Mouse (Mus musculus) CH12.LX (cell line): ENCODE data around the gene Ttll11. TPM values are rescaled to one million over a fixed set of nuclear protein-coding genes. Genes with fewer than 3 reads are reported as not detected.

Experiments used
- DNase-seq: peaks from one replicate; pipeline ENCODE4 v3.0.0-alpha.2; 2013; ENCODE audit errors: extremely low read depth
- H3K27ac ChIP-seq: 2 replicates; pipeline ENCODE4 v1.5.1; 2012; ENCODE audit warnings: low read depth, mild to moderate bottlenecking, control low read depth, moderate library complexity; ENCODE audit not compliant: insufficient read depth
- H3K27me3 ChIP-seq: replicated peaks from 2 replicates; pipeline ENCODE3; 2012; ENCODE audit warnings: inconsistent platforms
- H3K36me3 ChIP-seq, 2 experiments: replicated peaks in 1 of 2; 2 replicates each; pipeline versions ENCODE3 to v1.6.1; 2012; ENCODE audit warnings: inconsistent platforms in 1 of 2, low read length in 1 of 2, mild to moderate bottlenecking in 1 of 2, mixed read lengths in 1 of 2, moderate library complexity in 1 of 2; ENCODE audit not compliant: control insufficient read depth in 1 of 2, insufficient read depth in 1 of 2
- H3K4me1 ChIP-seq, 2 experiments: 2 replicates each; pipeline ENCODE4 v1.6.1; 2012; ENCODE audit warnings: inconsistent platforms in 1 of 2, moderate library complexity in 1 of 2; ENCODE audit not compliant: insufficient read depth in 2 of 2, control insufficient read depth in 1 of 2
- H3K4me2 ChIP-seq: 2 replicates; pipeline ENCODE4 v1.6.1; 2012; ENCODE audit warnings: low read depth, mild to moderate bottlenecking, control low read depth; ENCODE audit not compliant: poor library complexity, insufficient read depth, severe bottlenecking
- H3K4me3 ChIP-seq, 3 experiments: fragments of 150-350 bp in 1 of 3; sonication (generic) in 1 of 3; replicated peaks in 1 of 3; 2 replicates each; pipeline versions ENCODE3 to v1.5.1; 2011 to 2012; ENCODE audit warnings: low read depth in 2 of 3, low read length in 2 of 3, mild to moderate bottlenecking in 2 of 3, moderate library complexity in 2 of 3, control low read depth in 1 of 3, improper control_type of control experiment in 1 of 3, inconsistent platforms in 1 of 3, mixed read lengths in 1 of 3; ENCODE audit not compliant: poor library complexity in 1 of 3
- H3K79me2 ChIP-seq: replicated peaks from 2 replicates; pipeline ENCODE4 v1.6.1; 2012; ENCODE audit warnings: mild to moderate bottlenecking, moderate library complexity; ENCODE audit not compliant: control insufficient read depth, poor library complexity, insufficient read depth, severe bottlenecking; ENCODE audit errors: extremely low read depth
- H3K9ac ChIP-seq: 2 replicates; pipeline ENCODE4 v1.6.1; 2012; ENCODE audit warnings: low read depth, mild to moderate bottlenecking, control low read depth, moderate library complexity; ENCODE audit not compliant: insufficient read depth
- H3K9me3 ChIP-seq: replicated peaks from 2 replicates; pipeline ENCODE3; 2012; ENCODE audit warnings: low read length, inconsistent platforms, mixed read lengths
- BHLHE40 ChIP-seq: IDR thresholded peaks from 2 replicates; pipeline ENCODE4 v1.6.1; 2011; ENCODE audit warnings: mild to moderate bottlenecking, low read depth, low read length, improper control_type of control experiment
- CHD1 ChIP-seq: IDR thresholded peaks from 2 replicates; pipeline ENCODE4 v1.6.1; 2012; ENCODE audit warnings: low read depth, low read length, improper control_type of control experiment, inconsistent platforms
- CHD2 ChIP-seq: IDR thresholded peaks from 2 replicates; pipeline ENCODE4 v1.6.1; 2011; ENCODE audit warnings: low read length, improper control_type of control experiment
- CTCF ChIP-seq, 2 experiments: IDR thresholded peaks in 1 of 2; conservative IDR thresholded peaks in 1 of 2; 2 replicates each; pipeline ENCODE4 v1.5.1; 2011 to 2012; ENCODE audit warnings: low read depth in 2 of 2, low read length in 2 of 2, improper control_type of control experiment in 1 of 2, inconsistent platforms in 1 of 2, mild to moderate bottlenecking in 1 of 2, moderate library complexity in 1 of 2
- E2F4 ChIP-seq: IDR thresholded peaks from 2 replicates; pipeline ENCODE4 v1.6.1; 2011; ENCODE audit warnings: low read depth, low read length, improper control_type of control experiment; ENCODE audit not compliant: insufficient replicate concordance
- ETS1 ChIP-seq: conservative IDR thresholded peaks from 2 replicates; pipeline ENCODE4 v1.6.1; 2012; ENCODE audit warnings: low read depth, mild to moderate bottlenecking, inconsistent platforms, low read length, improper control_type of control experiment, moderate library complexity
- IRF4 ChIP-seq: IDR thresholded peaks from 2 replicates; pipeline ENCODE4 v1.6.1; 2014; ENCODE audit warnings: low read depth, mild to moderate bottlenecking, inconsistent platforms, low read length, improper control_type of control experiment
- JUN ChIP-seq: IDR thresholded peaks from 2 replicates; pipeline ENCODE4 v1.6.1; 2011; ENCODE audit warnings: low read depth, mild to moderate bottlenecking, low read length, improper control_type of control experiment, moderate library complexity; ENCODE audit not compliant: insufficient read depth
- MAZ ChIP-seq: IDR thresholded peaks from 2 replicates; pipeline ENCODE4 v1.6.1; 2012; ENCODE audit warnings: low read depth, mild to moderate bottlenecking, inconsistent platforms, low read length, improper control_type of control experiment, moderate library complexity
- MYC ChIP-seq: IDR thresholded peaks from 2 replicates; pipeline ENCODE4 v1.6.1; 2011; ENCODE audit warnings: low read depth, mild to moderate bottlenecking, improper control_type of control experiment, low read length
- NRF1 ChIP-seq: IDR thresholded peaks from 2 replicates; pipeline ENCODE4 v1.6.1; 2014; ENCODE audit warnings: low read depth, mild to moderate bottlenecking, inconsistent platforms, low read length, improper control_type of control experiment, moderate library complexity
- PAX5 ChIP-seq: IDR thresholded peaks from 2 replicates; pipeline ENCODE4 v1.6.1; 2012; ENCODE audit warnings: low read length, inconsistent platforms, mixed read lengths
- POLR2A ChIP-seq: IDR thresholded peaks from 2 replicates; pipeline ENCODE4 v1.6.1; 2011; ENCODE audit warnings: low read depth, mild to moderate bottlenecking, improper control_type of control experiment, low read length
- RAD21 ChIP-seq: IDR thresholded peaks from 2 replicates; pipeline ENCODE4 v1.6.1; 2011; ENCODE audit warnings: low read depth, mild to moderate bottlenecking, low read length, improper control_type of control experiment, moderate library complexity
- RCOR1 ChIP-seq: conservative IDR thresholded peaks from 2 replicates; pipeline ENCODE4 v1.6.1; 2012; ENCODE audit warnings: low read depth, mild to moderate bottlenecking, inconsistent platforms, low read length, improper control_type of control experiment
- USF2 ChIP-seq: conservative IDR thresholded peaks from 2 replicates; pipeline ENCODE4 v1.6.1; 2011; ENCODE audit warnings: low read depth, low read length, improper control_type of control experiment
- ZC3H11A ChIP-seq: IDR thresholded peaks from 2 replicates; pipeline ENCODE4 v1.6.1; 2012; ENCODE audit warnings: low read depth, mild to moderate bottlenecking, inconsistent platforms, low read length, improper control_type of control experiment
- ZKSCAN1 ChIP-seq: IDR thresholded peaks from 2 replicates; pipeline ENCODE4 v1.6.1; 2012; ENCODE audit warnings: low read depth, inconsistent platforms, low read length, improper control_type of control experiment, borderline replicate concordance
- ZNF384 ChIP-seq: IDR thresholded peaks from 2 replicates; pipeline ENCODE4 v1.6.1; 2012; ENCODE audit warnings: low read depth, low read length, improper control_type of control experiment, inconsistent platforms
- dilution Hi-C: fragments of 300-500 bp; cut with MboI; formaldehyde crosslinking; loops from 2 replicates; pipeline ENCODE4 v1.14.3; 2020; ENCODE audit warnings: low sequenced_read_pairs; ENCODE audit not compliant: extremely low pct_unique_long_range_greater_than_20kb, extremely low pct_ligation_motif_present
- in situ Hi-C: fragments of 300-500 bp; cut with MboI; formaldehyde crosslinking; loops from 3 replicates; pipeline ENCODE4 v1.14.3; 2019; ENCODE audit warnings: low sequenced_read_pairs, low pct_ligation_motif_present, low pct_unique_long_range_greater_than_20kb, mixed read lengths
- polyA plus RNA-seq: library from polyadenylated mRNA; unstranded; fragments of >175 nt; gene quantifications from 2 replicates; pipeline ENCODE4 v1.2.1, GENCODE M21; 2012; ENCODE audit warnings: low read depth; ENCODE audit not compliant: insufficient read length
- total RNA-seq, 2 experiments: library from RNA; depleted of rRNA; stranded (reverse); fragments of 300-350 nt in 1 of 2; fragments of >200 nt in 1 of 2; gene quantifications; 2 replicates each; pipeline ENCODE4 v1.2.3; 2012 to 2014

Gene Ttll11
- total and polyA plus RNA-seq, 3 experiments: 0.04 to 0.31 (median 0.11) TPM

GRCm38 (mm10) chr2:36011331-36011825, 31.7 kb upstream of the Ttll11 start (continued):
- TF ChIP-seq CHD2 (0 out of 2 replicates have a peak, but pooled peaks have one; percentile 19), NRF1 (0 out of 2 replicates have a peak, but pooled peaks have one; percentile 34), USF2 (no peak), RCOR1 (0 out of 2 replicates have a peak, but pooled peaks have one; percentile 35), IRF4 (no peak; the same call in 1 of the 2 replicates), ZNF384 (no peak), RAD21 (no peak), MYC (no peak), ZKSCAN1 (no peak), POLR2A (no peak), ZC3H11A (no peak), CHD1 (no peak), MAZ (no peak), PAX5 (no peak), E2F4 (0 out of 2 replicates have a peak, but pooled peaks have one; percentile 23)

- no peak for DNase-seq
- Histone ChIP-seq H3K9me3 (peaks cover 3% of the 10 kb centered on the region), H3K4me1 (peaks cover 6% of the 10 kb centered on the region in 2 experiments), H3K4me3 (no peak overlapping the region), H3K79me2 (no peaks in the 10 kb centered on the region), H3K4me2 (peak overlapping the region; percentile 87), H3K9ac (no peak overlapping the region), H3K27ac (no peak overlapping the region), H3K36me3 (no peaks in the 10 kb centered on the region), H3K27me3 (peaks cover 36% of the 10 kb centered on the region)
- in situ Hi-C loops: loop anchor here (25.0 kb wide), 1 partner anchor 1327 kb away; the partner anchor contains the start of gene Olfr368
- TF ChIP-seq MYC: no peak
- no peak for TF ChIP-seq BHLHE40
- no peak for TF ChIP-seq CTCF (conservative IDR thresholded peaks at IDR 0.05 in 1 of 2, IDR thresholded peaks at IDR 0.05 in 1 of 2; ENCODE audit: low read depth in 2 of 2, low read length in 2 of 2)
- no peak for TF ChIP-seq JUN
- no peak for TF ChIP-seq ETS1
- dilution Hi-C loops: no loop called here
Observed at GRCm38 (mm10) chr2:36010579-36010978, 30.9 kb upstream of the Ttll11 start.
